37 mouse cellular contexts compared by ENCODE assay signal in genomic region chr5:107698888-107699287, GRCm38 (mm10). TPM values are rescaled to one million over a fixed set of nuclear protein-coding genes. Genes with fewer than 3 reads are reported as not detected.
DNase-seq lines count a peak whose midpoint lies in the region; ATAC-seq lines count a peak whose summit lies in the region.
"Had no signal": no experiment of that assay in that cellular context is flagged by ENCODE, and none has a peak within 500 bp of the region (broad histone marks: within the 10 kb centered on the region; RNA-seq: fewer than 3 reads in every experiment).

No protein-coding gene starts in this region.

- H3K4me3 ChIP-seq in liver, embryonic 15.5 days (replicated peaks): no peak overlapping the region
- no peak overlapping the region for H3K4me3 ChIP-seq in liver, embryonic 11.5 days (ENCODE audit: low read depth, low read length)
- H3K4me3 ChIP-seq in forebrain, embryonic 10.5 days: no peak overlapping the region
- H3K4me3 ChIP-seq in hindbrain, embryonic 10.5 days: no peak overlapping the region
- H3K4me3 ChIP-seq: embryonic facial prominence, embryonic 12.5 days; forebrain, embryonic 15.5 days; heart, embryonic 13.5 days; hindbrain, embryonic 12.5 days; limb, embryonic 13.5 days; midbrain, embryonic 10.5 days had no signal

- no peaks in the 10 kb centered on the region for H3K36me3 ChIP-seq in liver, embryonic 15.5 days (replicated peaks)
- no peaks in the 10 kb centered on the region for H3K36me3 ChIP-seq in liver, embryonic 11.5 days (ENCODE audit: control insufficient read depth, insufficient read depth, low read length)
- H3K36me3 ChIP-seq in forebrain, embryonic 10.5 days (replicated peaks): no peaks in the 10 kb centered on the region
- H3K36me3 ChIP-seq in hindbrain, embryonic 10.5 days: no peaks in the 10 kb centered on the region
- H3K36me3 ChIP-seq: embryonic facial prominence, embryonic 12.5 days; forebrain, embryonic 15.5 days; G1E; heart, embryonic 13.5 days; hindbrain, embryonic 12.5 days; limb, embryonic 13.5 days; midbrain, embryonic 10.5 days had no signal

- H3K27me3 ChIP-seq in liver, embryonic 15.5 days: 0 out of 2 replicates have a peak, but pooled peaks cover 4% of the 10 kb centered on the region
- no peaks in the 10 kb centered on the region for H3K27me3 ChIP-seq in liver, embryonic 11.5 days (replicated peaks; ENCODE audit: control insufficient read depth, insufficient read depth, low read length)
- H3K27me3 ChIP-seq in forebrain, embryonic 10.5 days (ENCODE audit: poor library complexity, severe bottlenecking): no peaks in the 10 kb centered on the region
- no peaks in the 10 kb centered on the region for H3K27me3 ChIP-seq in hindbrain, embryonic 10.5 days (ENCODE audit: insufficient read depth, poor library complexity, severe bottlenecking)
- H3K27me3 ChIP-seq: embryonic facial prominence, embryonic 12.5 days; forebrain, embryonic 15.5 days; heart, embryonic 13.5 days; hindbrain, embryonic 12.5 days; limb, embryonic 13.5 days had no signal

- ATAC-seq in liver, embryonic 15.5 days (ENCODE audit: insufficient read depth): no peak
- no peak for ATAC-seq in liver, embryonic 11.5 days (replicated peaks; ENCODE audit: low FRiP score)
- peak; percentile 77 for ATAC-seq in common myeloid progenitor, adult 5-6 weeks (replicated peaks; ENCODE audit: low read depth, poor library complexity, severe bottlenecking)
- ATAC-seq in megakaryocyte, adult 5-6 weeks (ENCODE audit: poor library complexity, severe bottlenecking): peak; percentile 81
- ATAC-seq: forebrain, embryonic 15.5 days; hindbrain, postnatal 0 days; midbrain, embryonic 16.5 days had no signal

- H3K9me3 ChIP-seq in liver, embryonic 15.5 days (replicated peaks): no peaks in the 10 kb centered on the region
- H3K9me3 ChIP-seq in liver, embryonic 11.5 days (ENCODE audit: control insufficient read depth, low read length): no peaks in the 10 kb centered on the region
- no peaks in the 10 kb centered on the region for H3K9me3 ChIP-seq in forebrain, embryonic 10.5 days
- no peaks in the 10 kb centered on the region for H3K9me3 ChIP-seq in hindbrain, embryonic 10.5 days
- H3K9me3 ChIP-seq: embryonic facial prominence, embryonic 12.5 days; forebrain, embryonic 15.5 days; hindbrain, embryonic 12.5 days; midbrain, embryonic 10.5 days had no signal

- DNase-seq in liver, embryonic 11.5 days (ENCODE audit: low spot score): no peak
- peak; percentile 96 for DNase-seq in 416B (ENCODE audit: low read depth)
- DNase-seq in forebrain, embryonic 10.5 days (ENCODE audit: extremely low spot score, low spot score): no peak
- no peak for DNase-seq in hindbrain, embryonic 10.5 days (ENCODE audit: low spot score)
- DNase-seq: adrenal gland, adult 8-10 months; B cell, adult 2 months; cerebellum, adult 9-10 months; cerebellum, postnatal 36 days; embryo, embryonic 11 days; gastrocnemius, postnatal 25 days; heart, postnatal 10 days; kidney, adult 11 months; kidney, postnatal 14 days; layer of hippocampus, adult 9-11 months; lung, postnatal 4 days; retina, postnatal 1 day; right cerebral cortex, postnatal 14 days; thymus, postnatal 25 days had no signal

- H3K4me2 ChIP-seq in liver, embryonic 15.5 days: no peak overlapping the region
- H3K4me2 ChIP-seq in liver, embryonic 11.5 days: no peak overlapping the region
- H3K4me2 ChIP-seq: embryonic facial prominence, embryonic 12.5 days; forebrain, embryonic 15.5 days; heart, embryonic 13.5 days; hindbrain, embryonic 12.5 days; limb, embryonic 13.5 days had no signal

- no peaks in the 10 kb centered on the region for H3K4me1 ChIP-seq in liver, embryonic 15.5 days (replicated peaks)
- H3K4me1 ChIP-seq in liver, embryonic 11.5 days (replicated peaks; ENCODE audit: control insufficient read depth, insufficient read depth, low read length): no peaks in the 10 kb centered on the region
- H3K4me1 ChIP-seq in forebrain, embryonic 10.5 days: no peaks in the 10 kb centered on the region
- no peaks in the 10 kb centered on the region for H3K4me1 ChIP-seq in hindbrain, embryonic 10.5 days (replicated peaks)
- H3K4me1 ChIP-seq: embryonic facial prominence, embryonic 12.5 days; forebrain, embryonic 15.5 days; hindbrain, embryonic 12.5 days; limb, embryonic 13.5 days; midbrain, embryonic 10.5 days had no signal

- 0 out of 2 replicates have a peak overlapping the region, but pooled peaks have one; percentile 19 for H3K27ac ChIP-seq in liver, embryonic 15.5 days (replicated peaks)
- no peak overlapping the region for H3K27ac ChIP-seq in liver, embryonic 11.5 days (ENCODE audit: low read depth, low read length)
- no peak overlapping the region for H3K27ac ChIP-seq in forebrain, embryonic 10.5 days
- no peak overlapping the region for H3K27ac ChIP-seq in hindbrain, embryonic 10.5 days
- H3K27ac ChIP-seq: embryonic facial prominence, embryonic 12.5 days; forebrain, embryonic 15.5 days; heart, embryonic 13.5 days; hindbrain, embryonic 12.5 days; hindbrain, postnatal 0 days; limb, embryonic 13.5 days; liver, embryonic 14.5 days; midbrain, embryonic 10.5 days had no signal

- H3K9ac ChIP-seq in liver, embryonic 15.5 days: no peak overlapping the region
- no peak overlapping the region for H3K9ac ChIP-seq in liver, embryonic 11.5 days (ENCODE audit: low read depth, low read length)
- H3K9ac ChIP-seq: embryonic facial prominence, embryonic 12.5 days; forebrain, embryonic 15.5 days; heart, embryonic 13.5 days; hindbrain, embryonic 12.5 days; limb, embryonic 13.5 days; liver, embryonic 14.5 days had no signal

- WGBS in liver, embryonic 15.5 days (ENCODE audit: insufficient replicate concordance): 15% methylated on average over 8 of the region's 8 CpGs
- WGBS in liver, embryonic 11.5 days: 34% methylated on average over 8 of the region's 8 CpGs
- whole genome bisulfite sequencing in forebrain, embryonic 10.5 days: 86% methylated on average over 8 of the region's 8 CpGs
- WGBS in hindbrain, embryonic 10.5 days: 84% methylated on average over 8 of the region's 8 CpGs

RNA-seq across cellular contexts. Expression of gene Gfi1, which starts 26.9 kb away (rescaled TPM):
- polyA plus RNA-seq in liver, embryonic 15.5 days (2015; fragmentation: Nextera tagmentation; extraction: Ambion mirVana): 1.6 and 2.1 TPM in 2 replicates
- polyA plus RNA-seq in liver, embryonic 11.5 days (2014; fragmentation: Nextera tagmentation; extraction: Ambion mirVana): 0.22 and 0.30 TPM in 2 replicates
- 9.0 and 9.8 TPM in 2 replicates for total RNA-seq in common myeloid progenitor, adult 5-6 weeks (2017)
- 1.0 and 3.6 TPM in 2 replicates for total RNA-seq in megakaryocyte, adult 5-6 weeks (2015)
- 2.2 and 3.7 TPM in 2 replicates for total RNA-seq in megakaryocyte, adult 5-6 weeks (2017)
- not detected in 2 replicates for polyA plus RNA-seq in forebrain, embryonic 10.5 days (2016; fragmentation: Nextera tagmentation; extraction: Ambion mirVana)
- 0.05 TPM in 1 of 2 replicates, not detected in the other for polyA plus RNA-seq in hindbrain, embryonic 10.5 days (2016; fragmentation: Nextera tagmentation; extraction: Ambion mirVana)
- total RNA-seq: gastrocnemius, adult 18-20 months; heart, adult 8-10 months; left cerebral cortex, postnatal 14 days had no signal
- polyA plus RNA-seq: forebrain, embryonic 15.5 days; heart, embryonic 13.5 days; hindbrain, embryonic 12.5 days; kidney, embryonic 14.5 days; midbrain, embryonic 10.5 days; midbrain, embryonic 16.5 days; neural tube, embryonic 14.5 days; stomach, embryonic 14.5 days had no signal

Comparison
In these comparisons a context has a peak if more than half of its experiments do, and no peak if none do; other contexts are left out.
1. ATAC-seq: peak in common myeloid progenitor, adult 5-6 weeks (single experiment) and megakaryocyte, adult 5-6 weeks (single experiment); none in liver, embryonic 15.5 days (single experiment) and liver, embryonic 11.5 days (single experiment).